Mouse (Mus musculus) forebrain, embryonic 14.5 days (tissue): ENCODE results near the gene Tas1r1. TPM values are rescaled to one million over a fixed set of nuclear protein-coding genes. Genes with fewer than 3 reads are reported as not detected.

Experiments used
- ATAC-seq: fragments of 200-750 bp; cut with Nextera tagmentation; 2 replicates; pipeline ENCODE4 v1.8.0; 2017; ENCODE audit warnings: mild to moderate bottlenecking, moderate library complexity
- DNase-seq: peaks from one replicate; pipeline ENCODE4 v3.0.0-alpha.2; 2015; ENCODE audit warnings: low spot score
- H3K27ac ChIP-seq: fragments of 300-500 bp; sonication (generic); 2 replicates; pipeline ENCODE4 v1.5.1; 2014; ENCODE audit warnings: low read depth, mild to moderate bottlenecking, control low read depth, low read length, moderate library complexity
- H3K27me3 ChIP-seq: fragments of 300-500 bp; sonication (generic); replicated peaks from 2 replicates; pipeline ENCODE4 v1.6.1; 2014; ENCODE audit warnings: low read length, control low read depth, mixed read lengths; ENCODE audit not compliant: control insufficient read depth, insufficient read depth
- H3K36me3 ChIP-seq: fragments of 300-500 bp; sonication (generic); 2 replicates; pipeline ENCODE4 v1.6.1; 2014; ENCODE audit warnings: low read length, control low read depth; ENCODE audit not compliant: control insufficient read depth, insufficient read depth
- H3K4me1 ChIP-seq: fragments of 300-500 bp; sonication (generic); 2 replicates; pipeline ENCODE4 v1.6.1; 2014; ENCODE audit warnings: antibody characterized with exemption, low read length, control low read depth; ENCODE audit not compliant: control insufficient read depth, insufficient read depth
- H3K4me2 ChIP-seq: fragments of 300-500 bp; sonication (generic); 2 replicates; pipeline ENCODE4 v1.6.1; 2014; ENCODE audit warnings: mild to moderate bottlenecking, control low read depth, low read length
- H3K4me3 ChIP-seq: fragments of 300-500 bp; sonication (generic); 2 replicates; pipeline ENCODE4 v1.5.1; 2014; ENCODE audit warnings: low read depth, low read length, control low read depth
- H3K9ac ChIP-seq: fragments of 300-500 bp; sonication (generic); 2 replicates; pipeline ENCODE4 v1.6.1; 2014; ENCODE audit warnings: mild to moderate bottlenecking, low read length, control low read depth, moderate library complexity
- H3K9me3 ChIP-seq: fragments of 300-500 bp; sonication (generic); replicated peaks from 2 replicates; pipeline ENCODE4 v1.6.1; 2016; ENCODE audit warnings: low read length, control low read depth, mixed read lengths; ENCODE audit not compliant: control insufficient read depth
- WGBS: fragments of 180-500 bp; shearing (Covaris S2); extraction: QIAGEN DNeasy Blood & Tissue Kit; methylation state at CpG from one replicate; pipeline ENCODE4 v1.1.7; 2014; 5-methylcytosine and 5-hydroxymethylcytosine counted together
- polyA plus RNA-seq: library from polyadenylated mRNA; unstranded; fragments of >200 nt; fragmentation: Nextera tagmentation; extraction: Ambion mirVana; gene quantifications from 2 replicates; pipeline ENCODE4 v1.2.1, GENCODE M21; 2014

The Tas1r1 gene
- polyA plus RNA-seq, 1 experiment from 2014 or later = 0.32 TPM

DNA sequence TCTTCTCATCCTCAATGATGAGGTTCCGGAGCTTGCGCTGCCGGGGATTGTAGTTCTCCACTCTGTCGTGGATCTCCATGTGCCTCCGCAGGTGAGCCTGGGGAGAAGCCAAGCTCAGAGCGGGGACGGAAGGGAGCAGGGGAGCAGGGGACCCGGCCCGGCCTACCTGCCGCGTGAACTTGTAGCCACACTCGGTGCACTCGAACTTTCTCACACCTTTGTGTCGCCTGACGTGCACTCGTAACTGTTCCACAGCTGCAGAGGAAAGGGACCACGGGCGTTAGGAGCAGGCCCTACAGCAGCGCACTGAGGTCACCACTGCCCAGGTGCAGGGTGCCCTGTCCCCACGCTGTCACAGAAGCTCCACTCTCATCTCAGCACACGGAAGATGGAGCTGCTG, 18.3 kb downstream of the Tas1r1 start:
- Histone ChIP-seq H3K27me3 (no peaks in the 10 kb centered on the region), H3K4me1 (no peaks in the 10 kb centered on the region), H3K27ac (no peak overlapping the region), H3K36me3 (peaks cover 59% of the 10 kb centered on the region), H3K4me2 (no peak overlapping the region), H3K4me3 (no peak overlapping the region), H3K9ac (no peak overlapping the region), H3K9me3 (no peaks in the 10 kb centered on the region)
- ATAC-seq = no peak
- 94% methylated on average over 21 of the region's 21 CpGs for WGBS
- no peak for DNase-seq

- no peak overlapping the region for H3K9ac ChIP-seq
- no peak for DNase-seq
- H3K4me2 ChIP-seq = no peak overlapping the region
- 88% methylated on average over 6 of the region's 6 CpGs for WGBS
- H3K4me1 ChIP-seq = no peaks in the 10 kb centered on the region
- peaks cover 59% of the 10 kb centered on the region for H3K36me3 ChIP-seq
- H3K27me3 ChIP-seq = no peaks in the 10 kb centered on the region
- no peak for ATAC-seq
- H3K27ac ChIP-seq = no peak overlapping the region
- no peak overlapping the region for H3K4me3 ChIP-seq
- no peaks in the 10 kb centered on the region for H3K9me3 ChIP-seq
Observed at GRCm38 (mm10) chr4:152019073-152019472, 19.3 kb downstream of the Tas1r1 start.

DNA sequence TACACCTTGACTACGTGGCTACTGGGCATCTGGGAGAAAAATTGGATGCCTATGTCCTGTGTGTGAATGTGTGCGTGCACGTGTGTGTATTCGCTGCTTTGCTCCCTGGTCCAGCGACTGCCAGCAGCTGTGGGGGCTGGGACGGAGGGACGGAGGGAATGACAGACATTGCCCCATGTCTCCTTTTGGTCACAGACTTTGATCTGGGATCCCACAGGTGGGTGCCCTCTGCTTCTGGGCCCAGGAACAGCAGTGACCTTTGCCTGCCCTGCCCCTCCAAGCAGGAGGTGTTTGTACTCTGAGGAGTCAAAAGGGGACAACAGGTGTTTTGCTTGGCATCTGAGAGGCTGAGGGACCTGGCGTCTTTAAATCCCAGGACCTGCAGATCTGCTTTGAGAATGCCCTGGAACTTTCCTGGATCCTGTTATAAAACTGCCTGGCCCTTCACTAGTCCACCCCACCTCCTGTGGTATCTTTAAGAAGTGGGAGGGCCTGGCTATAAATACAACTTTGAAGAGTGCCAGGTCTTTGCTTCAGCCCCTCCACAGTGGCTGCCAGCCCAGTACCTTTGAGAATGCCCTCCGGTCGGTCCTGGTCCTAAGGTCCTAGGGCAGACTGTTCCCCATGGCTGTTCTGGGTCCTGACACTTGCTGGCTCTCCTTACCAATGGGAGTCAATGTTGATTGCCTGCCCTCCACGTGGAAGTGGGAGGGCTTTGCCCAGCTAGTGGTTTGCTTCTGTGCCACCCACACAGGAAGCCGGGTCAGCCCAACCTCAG, 25.1 kb downstream of the Tas1r1 start:
- no peak for DNase-seq
- H3K36me3 ChIP-seq = peaks cover 4% of the 10 kb centered on the region; the same call in 1 of the 2 replicates
- H3K4me1 ChIP-seq = peaks cover 13% of the 10 kb centered on the region
- no peak for ATAC-seq
- H3K9me3 ChIP-seq = no peaks in the 10 kb centered on the region
- H3K9ac ChIP-seq = no peak overlapping the region
- 82% methylated on average over 12 of the region's 12 CpGs for WGBS
- H3K27ac ChIP-seq = no peak overlapping the region
- H3K4me2 ChIP-seq = no peak overlapping the region
- H3K4me3 ChIP-seq = no peak overlapping the region
- H3K27me3 ChIP-seq = no peaks in the 10 kb centered on the region

GRCm38 (mm10) chr4:152012109-152012508, 26.3 kb downstream of the Tas1r1 start:
- Histone ChIP-seq H3K9ac (no peak overlapping the region), H3K27ac (no peak overlapping the region), H3K4me2 (no peak overlapping the region), H3K9me3 (no peaks in the 10 kb centered on the region), H3K4me3 (no peak overlapping the region), H3K36me3 (peaks cover 4% of the 10 kb centered on the region; the same call in 1 of the 2 replicates), H3K4me1 (peaks cover 15% of the 10 kb centered on the region), H3K27me3 (peaks cover 11% of the 10 kb centered on the region)
- ATAC-seq (no peak), DNase-seq (no peak)
- WGBS = 91% methylated on average over 16 of the region's 16 CpGs

DNA sequence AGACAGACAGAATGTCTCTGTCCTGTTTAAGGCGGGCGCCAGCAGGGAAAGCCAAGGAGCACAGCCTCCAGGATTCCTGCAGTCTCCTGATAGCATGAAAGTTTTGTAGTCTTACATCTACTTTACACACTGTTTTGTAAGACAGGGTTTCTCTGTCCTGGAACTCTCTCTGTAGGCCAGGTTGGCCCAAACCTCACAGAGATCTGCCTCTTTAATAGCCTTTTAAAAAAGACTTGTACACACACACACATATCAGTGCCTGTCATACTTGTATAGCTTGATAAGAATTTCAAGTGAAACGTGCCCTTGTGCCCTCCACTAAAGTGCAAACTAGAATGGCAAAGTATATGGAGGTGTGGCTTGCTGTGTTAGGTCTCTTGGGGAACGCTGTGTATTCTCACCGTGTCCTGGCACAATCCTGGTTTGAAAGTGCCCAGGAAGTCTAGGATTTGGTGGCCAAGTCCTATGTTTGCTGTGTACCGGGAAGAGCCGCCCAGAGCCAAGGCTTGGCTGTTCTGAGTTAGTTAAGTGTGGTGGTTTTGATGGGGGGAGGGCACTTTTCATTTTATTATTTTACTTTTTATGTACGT, 27.1 kb downstream of the Tas1r1 start:
- 0 out of 2 replicates have a peak overlapping the region, but pooled peaks have one; percentile 4 for H3K4me3 ChIP-seq

GRCm38 (mm10) chr4:152010707-152011134, 27.6 kb downstream of the Tas1r1 start:
- Histone ChIP-seq H3K4me3 (peak overlapping the region; percentile 71; the same call in 1 of the 2 replicates), H3K27ac (no peak overlapping the region), H3K9me3 (no peaks in the 10 kb centered on the region), H3K4me2 (peak overlapping the region; percentile 100), H3K36me3 (peaks cover 4% of the 10 kb centered on the region; the same call in 1 of the 2 replicates), H3K9ac (no peak overlapping the region), H3K27me3 (peaks cover 15% of the 10 kb centered on the region), H3K4me1 (peaks cover 15% of the 10 kb centered on the region)
- no peak for DNase-seq
- no peak for ATAC-seq
- 7% methylated on average over 13 of the region's 13 CpGs for WGBS

More for the DNA sequence above, 27.1 kb downstream of the Tas1r1 start:
- Histone ChIP-seq H3K9ac (no peak overlapping the region), H3K27me3 (peaks cover 15% of the 10 kb centered on the region), H3K27ac (no peak overlapping the region), H3K36me3 (peaks cover 4% of the 10 kb centered on the region; the same call in 1 of the 2 replicates), H3K4me2 (peak overlapping the region; percentile 100), H3K4me1 (peaks cover 15% of the 10 kb centered on the region), H3K9me3 (no peaks in the 10 kb centered on the region)
- ATAC-seq (no peak), DNase-seq (no peak)
- 85% methylated on average over 8 of the region's 8 CpGs for WGBS

- 1% methylated on average over 10 of the region's 10 CpGs for WGBS
- DNase-seq = peak; percentile 33
- Histone ChIP-seq H3K9me3 (no peaks in the 10 kb centered on the region), H3K27me3 (peaks cover 15% of the 10 kb centered on the region), H3K9ac (0 out of 2 replicates have a peak overlapping the region, but pooled peaks have one; percentile 66), H3K27ac (no peak overlapping the region), H3K4me3 (peak overlapping the region; percentile 71), H3K4me1 (peaks cover 15% of the 10 kb centered on the region), H3K4me2 (peak overlapping the region; percentile 100), H3K36me3 (0 out of 2 replicates have a peak, but pooled peaks cover 1% of the 10 kb centered on the region)
- ATAC-seq = no peak
Observed at GRCm38 (mm10) chr4:152010091-152010706, 28.2 kb downstream of the Tas1r1 start.

DNA sequence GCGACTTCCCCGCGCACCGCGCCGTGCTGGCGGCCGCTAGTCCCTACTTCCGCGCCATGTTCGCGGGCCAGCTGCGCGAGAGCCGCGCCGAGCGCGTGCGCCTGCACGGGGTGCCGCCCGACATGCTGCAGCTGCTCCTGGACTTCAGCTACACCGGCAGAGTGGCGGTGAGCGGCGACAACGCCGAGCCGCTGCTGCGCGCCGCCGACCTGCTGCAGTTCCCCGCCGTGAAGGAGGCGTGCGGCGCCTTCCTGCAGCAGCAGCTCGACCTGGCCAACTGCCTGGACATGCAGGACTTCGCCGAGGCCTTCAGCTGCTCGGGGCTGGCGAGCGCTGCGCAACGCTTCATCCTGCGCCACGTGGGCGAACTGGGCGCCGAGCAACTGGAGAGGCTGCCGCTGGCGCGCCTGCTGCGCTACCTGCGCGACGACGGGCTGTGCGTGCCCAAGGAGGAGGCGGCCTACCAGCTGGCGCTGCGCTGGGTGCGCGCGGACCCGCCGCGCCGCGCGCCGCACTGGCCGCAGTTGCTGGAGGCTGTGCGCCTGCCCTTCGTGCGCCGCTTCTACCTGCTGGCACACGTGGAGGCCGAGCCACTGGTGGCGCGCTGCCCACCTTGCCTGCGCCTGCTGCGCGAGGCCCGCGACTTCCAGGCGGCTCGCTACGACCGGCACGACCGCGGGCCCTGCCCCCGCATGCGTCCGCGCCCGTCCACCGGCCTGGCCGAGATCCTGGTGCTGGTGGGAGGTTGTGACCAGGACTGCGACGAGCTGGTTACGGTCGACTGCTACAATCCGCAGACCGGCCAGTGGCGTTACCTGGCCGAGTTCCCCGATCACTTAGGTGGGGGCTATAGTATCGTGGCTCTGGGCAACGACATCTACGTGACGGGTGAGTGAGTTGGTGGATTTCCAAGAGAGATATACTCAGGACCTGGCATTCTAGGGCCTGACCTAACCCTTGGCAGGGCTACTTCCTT, 29.0 kb downstream of the Tas1r1 start:
- Histone ChIP-seq H3K9ac (peak overlapping the region; percentile 66), H3K4me2 (peak overlapping the region; percentile 100), H3K9me3 (no peaks in the 10 kb centered on the region), H3K4me1 (peaks cover 15% of the 10 kb centered on the region), H3K27ac (peak overlapping the region; percentile 62), H3K27me3 (peaks cover 15% of the 10 kb centered on the region), H3K36me3 (no peaks in the 10 kb centered on the region), H3K4me3 (peak overlapping the region; percentile 71)
- DNase-seq (peak; percentile 65), ATAC-seq (peak; percentile 80)
- WGBS = under 1% methylated on average over 101 of the region's 115 CpGs
